Mouse (Mus musculus) cerebellum, adult 18-20 months (tissue): ENCODE measurements around the gene Fam155a.

Experiments used
- DNase-seq, 2 experiments: peaks; one replicate each; pipeline ENCODE4 v3.0.0; 2021

The Fam155a gene

GRCm38 (mm10) chr8:9167995-9168394 lies 603.0 kb downstream of the Fam155a start:
- DNase-seq: no peak

GRCm38 (mm10) chr8:9161606-9162005 lies 609.4 kb downstream of the Fam155a start:
- DNase-seq: no peak

- no peak for DNase-seq
Observed at GRCm38 (mm10) chr8:9159322-9159721, 611.6 kb downstream of the Fam155a start.

- no peak for DNase-seq
Observed at GRCm38 (mm10) chr8:9158652-9159051, 612.3 kb downstream of the Fam155a start.

GRCm38 (mm10) chr8:9157141-9157781 lies 613.7 kb downstream of the Fam155a start:
- no peak for DNase-seq
